In the genomic region with DNA sequence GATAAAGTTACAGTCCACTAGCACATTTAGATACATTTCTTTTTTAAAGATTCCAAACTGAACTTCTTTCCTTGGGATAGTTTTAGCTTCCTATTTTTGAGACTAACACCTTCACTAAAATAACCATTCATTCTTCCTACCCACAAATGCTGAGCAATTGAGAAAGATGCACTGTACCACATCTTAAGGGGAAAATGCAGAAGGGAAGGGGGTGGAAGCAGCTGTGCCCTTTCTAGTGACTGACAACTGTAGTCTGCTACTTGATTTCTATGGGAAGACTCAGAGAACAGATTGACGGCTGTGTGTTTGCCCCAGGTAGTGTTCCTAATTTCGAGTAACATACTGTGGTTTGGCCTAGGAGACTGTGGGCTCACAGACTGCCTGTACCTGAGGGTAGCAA, we compare ENCODE assay signal across 20 mouse cellular contexts.
DNase-seq lines count a peak whose midpoint lies in the region; ATAC-seq and TF ChIP-seq lines count a peak whose summit lies in the region.
"Had no signal": no experiment of that assay in that cellular context is flagged by ENCODE, and none has a peak within 500 bp of the region (broad histone marks: within the 10 kb centered on the region; RNA-seq: fewer than 3 reads in every experiment).

No protein-coding gene starts in this region.

- no peak for TF ChIP-seq CTCF in cortical plate, adult 2 months (IDR thresholded peaks at IDR 0.05; ENCODE audit: extremely low read depth, insufficient read depth, low read length)

- no peak overlapping the region for H3K4me3 ChIP-seq in cortical plate, adult 2 months (ENCODE audit: insufficient read depth, low read length)
- H3K4me3 ChIP-seq: forebrain, embryonic 12.5 days; gastrocnemius, adult 2 months; heart, embryonic 12.5 days; intestine, embryonic 15.5 days; midbrain, embryonic 13.5 days had no signal

- H3K27ac ChIP-seq in cortical plate, adult 2 months (ENCODE audit: insufficient read depth, low read length): peak overlapping the region; percentile 21; the same call in 1 of the 2 replicates
- H3K27ac ChIP-seq: forebrain, embryonic 12.5 days; gastrocnemius, adult 2 months; hindbrain, embryonic 14.5 days; intestine, embryonic 15.5 days; midbrain, embryonic 13.5 days had no signal

- ATAC-seq in megakaryocyte progenitor cell, adult 5-6 weeks (replicated peaks; ENCODE audit: poor library complexity): no peak
- ATAC-seq: intestine, embryonic 15.5 days; lung, postnatal 0 days; midbrain, embryonic 13.5 days had no signal

- DNase-seq in frontal cortex, postnatal 36 days (ENCODE audit: low spot score in 2 of 2): peak; percentile 27 to 79
- no peak for DNase-seq in frontal cortex, postnatal 10 days (ENCODE audit: low spot score in 2 of 2)
- peak; percentile 14 to 18 for DNase-seq in layer of hippocampus, postnatal 36 days
- peak; percentile 33 for DNase-seq in right cerebral cortex, postnatal 25 days
- DNase-seq in gastrocnemius, postnatal 4 days (ENCODE audit: low spot score in 2 of 2): no peak
- DNase-seq: adrenal gland, postnatal 36 days; gastrocnemius, adult 2 months; heart, adult 11 months; kidney, adult 9 months; kidney, postnatal 25 days; liver; thymus, postnatal 36 days had no signal

- TF ChIP-seq POLR2A in cortical plate, adult 2 months (IDR thresholded peaks at IDR 0.05; ENCODE audit: extremely low read depth, insufficient read depth, low read length): no peak

- H3K4me1 ChIP-seq in cortical plate, adult 2 months (ENCODE audit: control insufficient read depth, insufficient read depth, low read length): peaks cover 3% of the 10 kb centered on the region
- H3K4me1 ChIP-seq: forebrain, embryonic 12.5 days; heart, embryonic 12.5 days; intestine, embryonic 15.5 days; midbrain, embryonic 13.5 days had no signal

Comparison
In these comparisons a context has a peak if more than half of its experiments do, and no peak if none do; other contexts are left out.
1. DNase-seq: peak in frontal cortex, postnatal 36 days (2 of 2), layer of hippocampus, postnatal 36 days (2 of 2) and right cerebral cortex, postnatal 25 days (single experiment); none in frontal cortex, postnatal 10 days (0 of 2) and gastrocnemius, postnatal 4 days (0 of 2).